Mouse (Mus musculus) testis, postnatal 14 days (tissue): ENCODE results near the gene Fbxl17.

Source experiments
- DNase-seq: peaks from one replicate; pipeline ENCODE4 v3.0.0; 2021; ENCODE audit warnings: low spot score

Gene Fbxl17

GRCm38 (mm10) chr17:63093184-63093583 lies 406.6 kb downstream of the Fbxl17 start:
- DNase-seq: no peak

DNA sequence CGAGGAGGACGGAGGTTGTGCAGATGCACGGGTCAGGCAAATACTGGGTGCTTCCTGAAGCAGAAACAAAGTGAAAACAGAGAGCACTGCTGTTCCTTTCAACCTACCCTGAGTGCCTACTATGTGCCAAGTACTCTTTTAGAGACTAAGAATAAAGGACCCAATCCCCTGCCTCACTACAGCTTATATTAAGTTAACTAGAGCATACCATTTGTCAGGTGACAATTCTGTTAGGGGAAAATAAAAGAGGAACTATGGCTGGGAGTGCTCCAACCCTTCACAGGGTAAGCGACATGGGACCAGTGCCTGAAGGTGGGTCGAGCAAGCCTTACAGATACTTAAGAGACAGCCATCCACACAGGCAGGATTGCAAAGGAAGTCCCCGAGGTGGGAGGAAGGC lies 407.0 kb downstream of the Fbxl17 start:
- no peak for DNase-seq

- DNase-seq: no peak
Observed at GRCm38 (mm10) chr17:63090112-63090511, 409.7 kb downstream of the Fbxl17 start.

GRCm38 (mm10) chr17:63087265-63087664 lies 412.6 kb downstream of the Fbxl17 start:
- no peak for DNase-seq

- no peak for DNase-seq
Observed at GRCm38 (mm10) chr17:63086526-63086925, 413.3 kb downstream of the Fbxl17 start.

GRCm38 (mm10) chr17:63085227-63085626 lies 414.6 kb downstream of the Fbxl17 start:
- DNase-seq: no peak

DNA sequence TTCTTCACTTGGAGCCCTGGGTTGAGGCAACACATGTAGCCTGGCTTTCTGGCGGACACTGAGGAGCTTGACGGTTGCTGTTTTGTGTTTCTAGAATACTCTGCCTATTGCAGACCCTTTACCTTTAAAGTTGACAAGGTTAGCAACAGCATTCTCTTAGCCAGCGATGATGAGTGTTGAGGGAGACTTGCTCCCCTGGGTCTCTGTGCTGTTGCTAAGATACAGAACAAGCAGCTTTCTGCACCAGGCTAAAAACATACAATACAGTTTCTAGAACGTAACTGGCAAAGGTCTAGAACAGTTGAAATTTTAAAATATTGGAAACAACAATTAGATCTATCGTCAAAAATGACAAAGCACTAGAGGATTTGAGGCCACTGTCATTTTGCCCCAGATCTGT lies 420.7 kb downstream of the Fbxl17 start:
- DNase-seq: no peak

DNA sequence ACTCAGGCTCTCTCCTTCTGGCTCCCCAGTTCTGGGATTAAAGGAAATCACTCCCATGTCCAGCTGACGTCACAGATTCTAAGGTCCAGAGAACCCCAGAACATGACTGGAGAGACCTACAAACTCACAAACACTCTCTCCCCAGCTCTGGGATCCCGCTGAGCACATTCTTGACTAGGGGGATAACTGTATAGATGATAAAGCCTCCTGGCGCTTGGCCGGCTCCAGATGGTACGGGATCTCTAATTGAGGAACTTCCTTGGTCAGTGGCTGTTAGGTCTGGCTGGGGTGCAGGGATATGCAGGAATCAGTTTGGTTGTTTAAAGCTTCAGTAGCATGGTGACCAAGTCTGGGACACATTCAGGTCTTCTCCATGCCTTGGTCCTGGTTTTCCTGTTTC lies 422.3 kb downstream of the Fbxl17 start:
- DNase-seq: no peak

- no peak for DNase-seq
Observed at GRCm38 (mm10) chr17:63076661-63077060, 423.2 kb downstream of the Fbxl17 start.

DNA sequence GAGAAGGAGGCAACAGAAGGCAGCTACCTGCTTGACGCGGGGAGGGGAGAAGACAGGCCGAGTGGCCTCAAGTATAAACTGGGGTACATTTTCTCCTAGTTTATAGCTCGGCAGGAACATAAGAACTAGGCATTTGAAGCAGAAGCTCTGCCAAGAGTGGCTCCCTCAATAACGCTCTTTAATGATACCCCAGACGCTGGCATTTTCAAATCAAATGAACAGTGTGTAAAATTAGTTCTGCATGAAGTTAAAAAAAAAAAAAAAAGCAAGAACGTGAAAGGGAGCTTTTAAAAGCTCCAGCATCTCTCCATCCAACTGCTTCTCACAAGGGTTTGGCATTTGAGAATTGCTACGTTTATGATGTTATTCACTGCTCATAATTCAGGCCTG lies 423.8 kb downstream of the Fbxl17 start:
- DNase-seq: no peak

GRCm38 (mm10) chr17:63075091-63076036 lies 424.5 kb downstream of the Fbxl17 start:
- no peak for DNase-seq

GRCm38 (mm10) chr17:63073342-63073741 lies 426.5 kb downstream of the Fbxl17 start:
- DNase-seq: no peak

GRCm38 (mm10) chr17:63071134-63071923 lies 428.5 kb downstream of the Fbxl17 start:
- DNase-seq: no peak

DNA sequence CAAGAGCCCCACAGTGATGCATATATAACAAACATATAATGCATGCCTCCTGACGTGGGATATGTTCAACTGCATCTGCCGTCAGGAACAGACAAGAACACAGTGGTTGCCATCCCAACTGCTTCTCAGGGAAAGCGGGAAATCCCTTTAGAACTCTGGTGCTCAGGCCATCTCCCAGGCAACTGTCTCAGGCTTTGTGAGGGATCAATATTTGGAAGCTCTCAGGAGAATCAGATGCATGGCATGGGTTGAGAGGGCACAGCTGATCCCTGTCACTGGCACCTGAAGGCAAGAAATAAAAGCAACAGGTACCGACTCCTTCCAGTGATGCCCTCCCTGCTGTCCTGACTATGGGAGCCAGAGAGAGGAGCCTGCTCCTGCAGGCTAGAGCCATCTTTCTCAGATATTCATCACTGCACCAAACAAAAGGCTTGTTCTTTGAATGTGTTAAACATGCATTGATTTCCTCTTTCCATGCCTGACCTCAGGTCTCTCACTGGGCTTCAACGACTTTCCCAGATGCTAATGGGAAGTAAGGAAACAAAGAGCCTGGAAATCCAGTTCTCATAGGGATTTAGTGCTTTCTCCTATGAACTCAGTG lies 429.6 kb downstream of the Fbxl17 start:
- DNase-seq: no peak

- DNase-seq: no peak
Observed at GRCm38 (mm10) chr17:63062785-63063184, 437.0 kb downstream of the Fbxl17 start.

DNA sequence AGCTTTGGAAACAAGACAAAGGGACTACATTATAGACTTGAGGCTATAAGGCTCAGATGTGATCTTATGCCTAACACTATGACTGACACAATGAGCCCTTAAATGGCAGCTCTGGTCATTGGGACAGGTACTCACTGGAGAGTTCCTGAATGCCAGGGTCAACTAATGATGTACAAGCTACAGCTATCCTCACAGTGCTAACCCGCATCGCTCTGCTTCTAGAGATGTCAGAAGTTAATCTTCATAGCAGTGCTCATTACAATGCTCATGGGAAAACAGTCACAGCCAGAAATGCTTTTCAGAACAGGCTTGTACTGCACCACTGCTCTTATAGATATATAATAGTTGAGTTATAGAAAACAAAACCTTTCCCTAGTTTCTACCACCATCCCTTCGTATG lies 438.0 kb downstream of the Fbxl17 start:
- DNase-seq: no peak

- no peak for DNase-seq
Observed at GRCm38 (mm10) chr17:63060814-63061213, 439.0 kb downstream of the Fbxl17 start.

GRCm38 (mm10) chr17:63057740-63058388 lies 442.0 kb downstream of the Fbxl17 start:
- no peak for DNase-seq

DNA sequence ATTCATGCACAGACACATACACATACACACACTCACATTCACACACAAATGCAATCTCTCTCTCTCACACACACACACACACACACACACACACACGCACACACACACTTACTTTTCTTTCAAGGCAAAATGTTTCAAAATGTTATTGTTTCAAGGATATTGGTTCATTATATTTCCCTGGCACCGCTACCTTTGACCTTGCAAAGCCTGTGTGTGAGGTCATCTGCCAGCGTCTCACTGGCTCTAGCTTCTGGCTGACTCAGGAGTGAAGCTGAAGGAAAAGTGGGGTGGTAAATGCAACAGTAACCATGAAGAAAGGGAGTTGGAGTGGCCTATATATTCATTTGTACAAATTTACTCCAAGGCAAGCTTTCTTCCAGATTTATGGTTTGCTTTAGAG lies 442.8 kb downstream of the Fbxl17 start:
- DNase-seq: peak; percentile 23

DNA sequence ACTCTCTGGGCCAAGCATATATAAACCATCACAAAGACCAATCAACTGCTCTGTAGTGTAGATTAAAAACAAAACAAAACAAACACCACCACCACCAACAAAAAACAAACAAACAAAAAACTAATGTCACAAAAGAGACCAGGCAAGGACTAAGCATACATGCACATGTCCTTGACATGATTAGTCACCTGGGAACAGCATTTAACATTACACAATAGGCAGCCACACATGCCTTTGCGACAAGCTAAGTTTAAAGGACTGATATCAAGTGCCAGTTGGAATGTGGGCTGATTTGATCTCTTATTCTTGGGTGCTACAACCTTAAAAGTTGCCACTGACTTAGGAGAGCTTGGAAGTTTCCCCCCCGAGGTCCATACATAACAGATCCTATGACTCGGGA lies 446.5 kb downstream of the Fbxl17 start:
- DNase-seq: no peak

GRCm38 (mm10) chr17:63046401-63046800 lies 453.4 kb downstream of the Fbxl17 start:
- no peak for DNase-seq

GRCm38 (mm10) chr17:63045297-63045696 lies 454.5 kb downstream of the Fbxl17 start:
- DNase-seq: no peak
